Mouse (Mus musculus): ENCODE data around the gene Trp53rkb.

The Trp53rkb gene

DNA sequence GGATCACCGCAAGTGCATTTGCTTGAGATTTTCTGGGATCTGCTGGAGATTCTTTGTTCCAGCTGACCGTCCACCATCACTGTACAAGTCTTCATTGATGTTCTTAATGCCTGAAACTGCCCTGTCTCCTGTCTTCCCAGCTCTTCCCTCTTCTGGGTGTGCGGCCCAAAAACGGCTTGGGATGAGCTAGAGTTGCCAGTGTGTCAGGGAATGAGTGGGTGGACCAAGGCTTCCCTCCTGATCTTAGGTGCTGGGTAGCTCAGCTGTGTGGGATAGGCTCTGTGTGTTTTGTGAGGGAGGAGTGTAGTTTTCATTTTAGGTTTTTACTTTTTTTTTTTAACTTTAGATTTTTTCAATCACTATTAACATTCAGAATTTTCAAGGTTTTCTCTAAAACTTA is 42.5 kb downstream of the Trp53rkb start:
- no peak for DNase-seq (ENCODE audit: low spot score)

DNA sequence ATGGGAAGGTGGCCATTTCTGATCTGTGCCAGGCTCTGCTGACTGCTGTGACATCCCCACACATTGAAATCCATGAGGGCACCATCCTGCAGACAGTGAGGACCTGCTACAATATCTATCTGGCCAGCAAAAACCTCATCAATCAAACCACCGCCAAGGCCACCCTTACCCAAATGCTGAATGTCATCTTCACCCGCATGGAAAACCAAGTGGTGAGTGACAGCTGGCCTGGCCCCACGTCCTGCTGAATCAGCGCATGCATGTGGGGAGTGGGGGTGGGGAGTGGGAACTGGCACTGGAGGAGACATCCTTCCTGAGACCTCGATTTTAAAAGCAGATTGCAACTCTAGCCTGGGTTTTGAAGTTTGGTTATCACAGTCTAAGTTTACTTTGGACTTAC is 43.2 kb downstream of the Trp53rkb start:
- no peak for DNase-seq (ENCODE audit: low spot score)

- DNase-seq (ENCODE audit: low spot score): no peak
These were observed 49.5 kb downstream of the Trp53rkb start for GRCm38 (mm10) chr2:166841813-166842212.

Data from layer of hippocampus, adult 9-10 months (tissue).